Mouse (Mus musculus) gonadal fat pad, adult 2 months (tissue): ENCODE results near the gene Frmd5. TPM values are rescaled to one million over a fixed set of nuclear protein-coding genes. Genes with fewer than 3 reads are reported as not detected.

Experiments
- DNase-seq: peaks from one replicate; pipeline ENCODE4 v3.0.0-alpha.2; 2012; ENCODE audit warnings: low read depth
- polyA plus RNA-seq: library from polyadenylated mRNA; depleted of rRNA; stranded (reverse); fragments of >200 nt; gene quantifications from 2 replicates; pipeline ENCODE4 v1.2.3, GENCODE M21; 2012

Gene Frmd5
- polyA plus RNA-seq, 1 experiment = 2.6 TPM

DNA sequence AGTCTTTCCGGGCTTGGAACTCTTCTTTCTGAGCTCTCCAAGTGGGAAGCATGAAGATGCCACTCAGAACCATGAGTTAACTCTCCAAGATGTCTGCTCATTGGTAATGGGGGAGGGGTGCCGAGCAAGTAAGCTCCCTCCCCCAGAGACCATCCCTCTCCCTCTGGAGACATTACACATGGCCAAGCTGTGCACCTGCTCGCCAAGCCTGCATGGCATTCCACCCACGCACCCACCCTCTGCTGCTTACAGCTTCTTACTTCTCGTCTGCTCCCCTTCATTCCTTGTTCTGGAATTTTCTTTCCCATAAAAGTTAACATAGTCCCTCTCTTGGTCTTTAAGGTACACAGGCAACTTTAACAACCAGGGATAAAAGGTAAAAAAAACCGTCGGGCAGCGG, 123.3 kb downstream of the Frmd5 start:
- no peak for DNase-seq

- no peak for DNase-seq
These were observed 124.5 kb downstream of the Frmd5 start for GRCm38 (mm10) chr2:121682361-121682760.

DNA sequence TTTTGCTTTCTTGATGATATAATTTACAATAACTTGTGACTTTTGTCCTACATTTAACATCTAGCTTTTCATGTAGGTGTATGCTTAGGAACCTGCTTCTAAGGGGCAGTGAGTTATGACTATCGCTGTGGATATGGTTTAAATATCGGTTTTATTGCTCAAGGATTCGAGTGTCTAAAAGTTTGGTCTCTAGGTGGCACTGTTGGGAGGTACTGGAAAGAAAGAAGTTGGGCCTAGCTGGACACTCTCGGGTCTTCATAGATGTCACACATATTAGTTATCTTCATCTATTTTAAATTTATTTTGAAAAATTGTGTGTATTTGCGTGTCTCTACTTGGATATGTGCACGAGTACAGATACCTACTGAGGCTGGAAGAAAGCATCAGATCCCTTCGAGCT, 127.2 kb downstream of the Frmd5 start:
- DNase-seq = no peak

GRCm38 (mm10) chr2:121677649-121677986, 129.3 kb downstream of the Frmd5 start:
- no peak for DNase-seq

- DNase-seq = no peak
These were observed 129.8 kb downstream of the Frmd5 start for GRCm38 (mm10) chr2:121676951-121677648.

DNA sequence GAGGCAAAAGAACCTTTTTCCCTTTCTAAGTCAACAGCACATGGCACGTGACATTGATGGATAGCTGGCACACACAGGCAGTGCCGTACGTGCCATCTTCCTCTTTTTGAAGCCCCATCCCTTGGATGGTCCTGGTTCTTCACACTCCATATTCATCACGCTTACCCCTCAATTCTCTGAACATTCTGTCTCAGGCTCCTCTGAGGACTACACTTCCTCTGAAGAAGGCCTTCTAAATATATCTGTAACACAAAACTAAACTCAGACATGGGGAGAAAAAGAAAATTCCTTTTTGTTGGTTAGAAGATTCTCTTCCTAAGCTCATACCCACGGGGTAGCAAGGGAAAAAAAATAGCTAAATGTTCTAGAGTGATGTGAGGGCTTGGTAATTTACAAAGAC, 131.0 kb downstream of the Frmd5 start:
- no peak for DNase-seq

DNA sequence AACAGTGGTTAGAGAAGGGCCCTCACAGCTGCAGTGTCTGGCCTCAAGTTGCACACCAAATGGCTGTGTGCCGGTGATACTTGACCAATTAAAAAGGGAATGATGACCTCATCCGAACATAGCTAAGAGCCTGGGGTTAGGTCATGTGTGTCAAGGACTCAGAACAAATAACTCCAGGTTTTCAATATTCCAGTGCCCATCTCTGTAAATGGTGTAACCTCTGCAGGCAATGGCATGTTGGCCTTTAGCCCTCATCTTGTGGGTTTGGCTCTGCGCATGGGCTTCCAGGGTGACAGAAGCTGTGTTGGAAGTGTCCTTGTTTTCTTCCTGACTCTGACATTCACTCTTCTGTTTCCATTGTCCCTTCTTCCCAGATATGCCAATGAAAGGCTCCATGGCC, 131.8 kb downstream of the Frmd5 start:
- no peak for DNase-seq

- DNase-seq = no peak
These were observed 132.7 kb downstream of the Frmd5 start for GRCm38 (mm10) chr2:121674211-121674610.

DNA sequence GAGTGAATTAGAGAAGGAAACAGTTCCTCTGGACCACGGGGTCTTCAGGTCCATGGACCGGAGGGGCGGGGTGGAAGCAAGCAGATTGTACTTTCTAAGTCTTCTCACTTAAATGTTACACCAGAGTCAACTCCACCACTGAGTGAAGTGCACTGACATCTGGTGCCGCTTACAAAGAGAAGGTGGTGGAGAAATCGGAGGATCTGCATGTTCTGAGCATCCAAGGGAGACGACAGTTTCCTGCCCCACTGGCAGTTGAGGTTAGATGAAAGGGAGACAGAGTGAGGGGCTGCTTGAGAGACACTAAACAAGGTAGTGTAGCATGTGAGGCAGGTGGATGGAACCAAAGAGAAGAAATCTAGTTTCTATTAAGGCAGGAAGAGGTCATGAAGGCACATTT, 137.0 kb downstream of the Frmd5 start:
- no peak for DNase-seq

DNA sequence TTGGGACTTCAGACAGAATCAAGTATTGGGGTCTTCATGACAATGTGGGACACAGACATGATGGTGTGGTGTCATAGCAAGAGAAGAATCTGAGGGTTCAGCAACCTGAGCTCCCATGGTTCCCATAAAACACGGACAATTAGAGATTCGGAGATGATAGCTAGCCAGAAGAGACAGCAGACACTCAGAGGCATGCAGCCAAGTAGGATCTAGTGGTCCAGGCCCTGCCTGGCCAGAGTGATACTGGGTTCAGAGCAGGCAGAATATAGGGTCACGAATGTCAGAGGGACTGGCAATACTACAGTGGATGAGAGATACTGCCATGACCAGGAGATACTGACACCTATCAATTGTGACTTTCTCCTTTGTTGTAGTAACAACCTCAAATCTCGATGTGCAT, 138.6 kb downstream of the Frmd5 start:
- DNase-seq = no peak

- DNase-seq = no peak
These were observed 145.8 kb downstream of the Frmd5 start for GRCm38 (mm10) chr2:121661160-121661502.

DNA sequence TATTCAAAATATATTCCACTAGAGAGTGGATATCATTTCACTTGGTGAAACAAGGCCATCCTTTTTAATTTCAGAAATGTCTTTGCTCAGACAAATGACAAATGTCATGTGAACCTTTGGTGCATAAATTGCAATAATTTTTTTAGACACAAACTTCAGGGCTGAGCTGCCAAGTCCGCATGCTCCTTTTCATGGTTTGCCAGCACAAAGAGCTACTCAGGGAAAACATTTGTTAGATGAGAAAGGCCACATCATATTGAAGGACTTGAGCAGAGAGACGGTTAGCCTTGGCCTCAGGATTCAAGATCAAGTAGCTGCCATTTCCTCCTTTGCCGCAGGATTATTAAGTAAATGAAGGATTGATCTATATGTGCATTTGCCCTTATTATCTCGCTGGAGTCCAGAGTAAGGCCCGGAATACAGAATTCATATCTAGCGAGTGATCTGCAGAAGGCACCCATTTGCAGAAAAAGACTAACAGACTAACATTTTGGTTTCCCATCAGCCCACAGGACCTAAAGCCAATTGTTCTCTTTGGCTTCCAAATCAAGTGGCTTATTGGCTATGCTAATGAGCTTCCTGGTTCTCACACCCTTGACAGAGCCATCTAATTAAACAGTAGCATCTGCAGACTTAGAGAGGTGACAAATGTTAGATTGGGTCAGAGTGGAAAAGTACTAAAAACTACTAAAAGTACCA, 146.3 kb downstream of the Frmd5 start:
- DNase-seq = no peak

DNA sequence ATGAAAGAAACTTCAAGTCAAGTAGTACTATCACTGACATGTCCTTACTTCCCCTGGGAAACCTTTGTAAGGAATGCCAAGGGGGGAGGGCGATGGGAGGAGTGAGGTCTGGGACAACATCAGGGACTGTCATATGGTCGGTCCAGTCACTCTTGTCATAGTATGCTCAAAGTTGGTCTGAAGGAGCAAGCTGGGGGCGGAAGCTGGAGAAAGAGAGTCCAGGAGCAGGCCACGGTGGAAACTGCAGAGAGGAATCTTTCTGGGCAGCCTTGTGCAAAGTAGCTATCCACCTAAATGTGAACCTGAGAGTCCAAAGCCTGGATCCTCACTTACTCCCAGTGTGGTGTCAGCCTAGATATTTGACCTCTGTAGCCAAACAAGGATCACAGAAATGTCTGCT, 147.5 kb downstream of the Frmd5 start:
- DNase-seq = no peak

- no peak for DNase-seq
These were observed 148.6 kb downstream of the Frmd5 start for GRCm38 (mm10) chr2:121658123-121658767.

DNA sequence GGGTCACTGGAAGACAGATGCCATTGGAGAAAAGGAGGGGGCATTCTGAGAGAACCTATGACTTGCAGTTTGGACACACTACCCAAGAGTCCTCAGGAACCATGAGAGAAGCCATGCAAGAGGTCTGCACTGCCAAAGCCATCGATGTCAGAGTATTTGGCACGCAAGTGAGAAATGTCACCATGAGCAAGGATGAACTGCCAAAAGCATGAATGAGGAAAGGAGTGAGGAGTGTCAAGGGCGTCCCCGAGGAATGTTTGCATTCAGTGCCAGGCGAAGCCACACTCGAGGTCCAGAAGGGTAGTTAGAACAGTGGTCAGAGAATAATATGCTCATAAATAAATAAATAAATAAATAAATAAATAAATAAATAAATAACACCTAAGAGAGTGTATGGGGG, 150.9 kb downstream of the Frmd5 start:
- DNase-seq = no peak

GRCm38 (mm10) chr2:121655106-121655505, 151.8 kb downstream of the Frmd5 start:
- no peak for DNase-seq

DNA sequence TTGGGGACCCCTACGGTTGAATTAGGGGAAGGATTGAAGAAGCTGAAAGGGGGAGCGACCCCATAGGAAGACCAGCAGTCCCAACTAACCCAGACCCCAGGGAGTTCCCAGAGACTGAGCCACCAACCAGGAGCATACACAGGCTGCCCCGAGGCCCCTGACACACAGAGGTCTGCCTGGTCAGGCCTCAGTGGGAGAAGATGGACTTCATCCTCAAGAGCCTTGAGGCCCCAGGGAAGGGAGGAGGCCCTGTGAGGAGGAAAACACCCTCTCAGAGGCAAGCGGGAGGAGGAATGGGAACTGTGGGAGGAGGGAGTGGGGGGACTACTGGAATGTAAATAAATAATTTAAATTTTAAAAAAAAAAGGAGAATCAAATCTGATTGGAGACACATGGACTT, 160.4 kb downstream of the Frmd5 start:
- no peak for DNase-seq

DNA sequence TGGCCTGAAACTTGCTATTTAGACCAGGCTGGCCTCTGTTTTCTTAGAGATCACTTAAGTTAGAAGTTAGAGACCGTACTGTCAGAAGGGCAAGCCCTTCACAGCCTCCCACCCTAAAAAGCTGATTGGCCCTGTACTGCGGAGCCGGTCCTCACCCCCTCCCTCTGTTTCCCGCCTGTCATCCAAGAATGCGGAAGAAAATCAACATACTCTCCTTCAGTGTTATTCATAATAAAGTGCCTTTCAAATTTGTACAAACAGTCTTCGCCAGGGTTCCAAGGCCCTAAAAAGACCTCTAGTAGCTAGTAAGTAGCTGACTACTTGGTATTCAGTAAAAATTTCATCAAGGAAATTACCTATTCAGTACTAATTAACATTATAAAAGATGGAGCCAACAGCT, 164.0 kb downstream of the Frmd5 start:
- DNase-seq = no peak

DNA sequence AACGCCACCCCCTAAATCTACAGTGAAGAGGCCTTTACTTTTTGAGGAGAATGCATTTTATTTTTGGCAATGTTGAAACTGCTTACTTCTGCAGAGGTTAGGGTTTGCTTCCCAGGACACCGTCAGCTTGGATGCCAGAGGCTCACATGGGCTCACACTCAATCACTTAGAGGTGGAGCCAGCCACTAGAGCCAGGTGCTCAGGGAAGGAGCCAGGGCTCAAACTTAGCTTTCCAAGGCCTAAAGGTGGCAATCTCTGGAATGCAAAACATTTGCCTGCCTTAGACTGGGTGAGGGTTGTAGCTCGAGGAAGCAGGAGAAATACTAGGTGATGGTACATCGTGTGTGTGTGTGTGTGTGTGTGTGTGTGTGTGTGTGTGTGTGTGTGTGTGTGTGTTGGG, 174.8 kb downstream of the Frmd5 start:
- no peak for DNase-seq

GRCm38 (mm10) chr2:121630286-121630685, 176.6 kb downstream of the Frmd5 start:
- DNase-seq = no peak

- no peak for DNase-seq
These were observed 178.6 kb downstream of the Frmd5 start for GRCm38 (mm10) chr2:121628290-121628689.

- no peak for DNase-seq
These were observed 181.0 kb downstream of the Frmd5 start for GRCm38 (mm10) chr2:121625901-121626300.
